Mouse (Mus musculus): ENCODE data around the gene Fgfr3.

- TF ChIP-seq CTCF (IDR thresholded peaks at IDR 0.05; ENCODE audit: low read depth, low read length) (no peak), POLR2A (IDR thresholded peaks at IDR 0.05; ENCODE audit: borderline replicate concordance, low read depth, low read length) (no peak)
These were observed 31.4 kb upstream of the Fgfr3 start for GRCm38 (mm10) chr5:33689852-33690645.
